Mouse (Mus musculus) embryo, embryonic 10 days (tissue): ENCODE results near the gene Olfr1312.
"Not testable (repeated sequence)": the region's sequence is repeated elsewhere in the genome, so short reads cannot be mapped to it uniquely, and the experiment has no call there.

ENCODE experiments used
- DNase-seq: peaks from one replicate; pipeline ENCODE4 v3.0.0-alpha.2; 2015; ENCODE audit warnings: low spot score

The Olfr1312 gene

GRCm38 (mm10) chr2:112050138-112050537 lies at the start of gene Olfr1312:
TSS of gene Olfr1312 (minus strand) at chr2:112050238.
- DNase-seq = no peak

- DNase-seq = no peak
These were observed 46.6 kb upstream of the Olfr1312 start, which contains the start of gene Olfr1314 for GRCm38 (mm10) chr2:112096681-112097080. TSS of gene Olfr1314 (minus strand) at chr2:112096781.

- DNase-seq = no peak
These were observed 27.7 kb upstream of the Olfr1312 start, which contains the start of gene Olfr1313 for GRCm38 (mm10) chr2:112077743-112078142. TSS of gene Olfr1313 (minus strand) at chr2:112077843.

- not testable (repeated sequence) for DNase-seq
These were observed 23.1 kb downstream of the Olfr1312 start for GRCm38 (mm10) chr2:112026971-112027370.

- no peak for DNase-seq
These were observed 25.7 kb downstream of the Olfr1312 start, which contains the start of gene Olfr1311 for GRCm38 (mm10) chr2:112024312-112024711. TSS of gene Olfr1311 (minus strand) at chr2:112024412.

- no peak for DNase-seq
These were observed 35.1 kb downstream of the Olfr1312 start for GRCm38 (mm10) chr2:112014900-112015299.

- no peak for DNase-seq
These were observed 37.4 kb downstream of the Olfr1312 start, which contains the start of gene Olfr1310 for GRCm38 (mm10) chr2:112012608-112013007. TSS of gene Olfr1310 (minus strand) at chr2:112012708.

GRCm38 (mm10) chr2:111990181-111990580 lies 59.9 kb downstream of the Olfr1312 start, which contains the start of gene Olfr1309:
TSS of gene Olfr1309 (minus strand) at chr2:111990281.
- no peak for DNase-seq
